Mouse (Mus musculus): Measurements from ENCODE around the gene Ap3s2. TPM values are rescaled to one million over a fixed set of nuclear protein-coding genes. Genes with fewer than 3 reads are reported as not detected.
A peak's percentile ranks its signal among the peaks of the same experiment; 100 is the strongest.

The Ap3s2 gene
- total and polyA plus RNA-seq, 3 experiments = 8.3 to 91.2 (median 18.2) TPM

- Histone ChIP-seq H3K27ac (ENCODE audit: control insufficient read depth, low read depth, low read length) (no peak overlapping the region), H3K36me3 (ENCODE audit: control insufficient read depth in 1 of 2, insufficient read depth in 2 of 2, low read length in 2 of 2) (peaks cover under 1 to 1% of the 10 kb centered on the region in 2 experiments; a peak in 3 of 4 replicates), H3K4me3 (ENCODE audit: control insufficient read depth in 1 of 2, insufficient read depth in 1 of 2, low read depth in 2 of 2, low read length in 2 of 2) (no peak overlapping the region), H3K79me2 (ENCODE audit: control insufficient read depth, insufficient read depth, low read length, poor library complexity) (peaks cover under 1% of the 10 kb centered on the region; the same call in 1 of the 2 replicates), H3K9ac (ENCODE audit: control insufficient read depth, low read depth, low read length, poor library complexity, severe bottlenecking) (no peak overlapping the region), H3K9me3 (replicated peaks; ENCODE audit: insufficient read depth, low read length) (no peaks in the 10 kb centered on the region), H3K4me1 (ENCODE audit: control insufficient read depth in 1 of 2, insufficient read depth in 2 of 2, low read length in 2 of 2) (peaks cover 0 to 2% of the 10 kb centered on the region in 2 experiments; a peak in 2 of 4 replicates), H3K27me3 (ENCODE audit: control insufficient read depth in 1 of 2, insufficient read depth in 2 of 2, low read length in 2 of 2) (no peaks in the 10 kb centered on the region)
- DNase-seq (ENCODE audit: low read depth, low spot score) = peak; percentile 70
- no peak for TF ChIP-seq RCOR1 (IDR thresholded peaks at IDR 0.05; ENCODE audit: low read depth, low read length)
- no peak for TF ChIP-seq MAX (IDR thresholded peaks at IDR 0.05; ENCODE audit: low read length)
- no peak for TF ChIP-seq HCFC1 (IDR thresholded peaks at IDR 0.05; ENCODE audit: low read depth, low read length)
- no peak for TF ChIP-seq TCF12 (IDR thresholded peaks at IDR 0.05; ENCODE audit: low read depth, low read length)
- peak; percentile 92 for TF ChIP-seq ZNF384 (IDR thresholded peaks at IDR 0.05; ENCODE audit: low read depth, low read length)
- TF ChIP-seq ELF1 (IDR thresholded peaks at IDR 0.05; ENCODE audit: low read depth, low read length) = no peak
- no peak for TF ChIP-seq MXI1 (IDR thresholded peaks at IDR 0.05; ENCODE audit: low read depth, low read length)
- TF ChIP-seq E2F4 (IDR thresholded peaks at IDR 0.05; ENCODE audit: borderline replicate concordance, low read depth, low read length) = no peak
- TF ChIP-seq TAL1 (IDR thresholded peaks at IDR 0.05; ENCODE audit: low read length) = no peak
- no peak for TF ChIP-seq MYC (IDR thresholded peaks at IDR 0.05; ENCODE audit: low read depth, low read length)
- no peak for TF ChIP-seq ZMIZ1 (IDR thresholded peaks at IDR 0.05; ENCODE audit: low read depth, low read length)
- TF ChIP-seq POLR2AphosphoS5 (IDR thresholded peaks at IDR 0.05; ENCODE audit: borderline replicate concordance, low read depth, low read length) = no peak
- no peak for TF ChIP-seq MYB (IDR thresholded peaks at IDR 0.05; ENCODE audit: low read depth, low read length)
- no peak for TF ChIP-seq USF1 (IDR thresholded peaks at IDR 0.05; ENCODE audit: low read depth, low read length)
- no peak for TF ChIP-seq USF2 (IDR thresholded peaks at IDR 0.05; ENCODE audit: borderline replicate concordance in 1 of 2, insufficient read depth in 1 of 2, low read depth in 1 of 2, low read length in 2 of 2)
- no peak for TF ChIP-seq NELFE (IDR thresholded peaks at IDR 0.05; ENCODE audit: low read depth, low read length)
- TF ChIP-seq RAD21 (IDR thresholded peaks at IDR 0.05; ENCODE audit: low read depth, low read length) = peak; percentile 94
- peak; percentile 95 for TF ChIP-seq ZC3H11A (IDR thresholded peaks at IDR 0.05; ENCODE audit: low read depth, low read length)
- TF ChIP-seq POLR2A (IDR thresholded peaks at IDR 0.05; ENCODE audit: control insufficient read depth in 1 of 2, insufficient read depth in 1 of 2, low read depth in 1 of 2, low read length in 2 of 2, poor library complexity in 1 of 2) = no peak
- peak; percentile 92 for TF ChIP-seq SMC3 (IDR thresholded peaks at IDR 0.05; ENCODE audit: low read depth, low read length)
- peak; percentile 36; the same call in 1 of the 2 replicates for TF ChIP-seq SIN3A (IDR thresholded peaks at IDR 0.05; ENCODE audit: low read length)
- TF ChIP-seq BHLHE40 (IDR thresholded peaks at IDR 0.05; ENCODE audit: borderline replicate concordance, low read depth, low read length) = no peak
- TF ChIP-seq MEF2A (IDR thresholded peaks at IDR 0.05; ENCODE audit: extremely low read depth, insufficient replicate concordance, low read depth, low read length, poor library complexity, severe bottlenecking) = no peak
- TF ChIP-seq CHD2 (IDR thresholded peaks at IDR 0.05; ENCODE audit: low read length) = no peak
- TF ChIP-seq NRF1 (IDR thresholded peaks at IDR 0.05; ENCODE audit: insufficient read depth, low read depth, low read length, poor library complexity, severe bottlenecking) = no peak
- no peak for TF ChIP-seq TBP (IDR thresholded peaks at IDR 0.05; ENCODE audit: low read depth, low read length)
- TF ChIP-seq JUND (IDR thresholded peaks at IDR 0.05; ENCODE audit: low read depth, low read length) = 0 out of 2 replicates have a peak, but pooled peaks have one; percentile 28
- TF ChIP-seq ETS1 (IDR thresholded peaks at IDR 0.05; ENCODE audit: low read depth, low read length) = no peak
- TF ChIP-seq MAFK (IDR thresholded peaks at IDR 0.05; ENCODE audit: borderline replicate concordance, low read depth, low read length) = no peak
- TF ChIP-seq CTCF (IDR thresholded peaks at IDR 0.05 in 2 of 3, conservative IDR thresholded peaks at IDR 0.05 in 1 of 3; ENCODE audit: control insufficient read depth in 1 of 3, insufficient read depth in 1 of 3, low read depth in 2 of 3, low read length in 3 of 3, poor library complexity in 1 of 3, severe bottlenecking in 1 of 3) = peak; percentile 52 to 85 (median 69)
- no peak for TF ChIP-seq KAT2A (conservative IDR thresholded peaks at IDR 0.05; ENCODE audit: low read depth, low read length)
- TF ChIP-seq POLR2AphosphoS2 (IDR thresholded peaks at IDR 0.05; ENCODE audit: low read length) = no peak
- no peak for TF ChIP-seq CHD1 (IDR thresholded peaks at IDR 0.05; ENCODE audit: low read depth, low read length)
- TF ChIP-seq GABPA (IDR thresholded peaks at IDR 0.05; ENCODE audit: low read depth, low read length) = no peak
- TF ChIP-seq UBTF (IDR thresholded peaks at IDR 0.05; ENCODE audit: borderline replicate concordance, insufficient read depth, low read depth, low read length) = no peak
- no peak for TF ChIP-seq MAZ (IDR thresholded peaks at IDR 0.05; ENCODE audit: low read depth, low read length)
- no peak for TF ChIP-seq GATA1 (IDR thresholded peaks at IDR 0.05; ENCODE audit: low read depth, low read length)
- no peak for TF ChIP-seq ZKSCAN1 (IDR thresholded peaks at IDR 0.05; ENCODE audit: low read depth, low read length)
These were observed 5.9 kb downstream of the Ap3s2 start for GRCm38 (mm10) chr7:79914556-79914955.

Measured in MEL (cell line).